In the genomic region with DNA sequence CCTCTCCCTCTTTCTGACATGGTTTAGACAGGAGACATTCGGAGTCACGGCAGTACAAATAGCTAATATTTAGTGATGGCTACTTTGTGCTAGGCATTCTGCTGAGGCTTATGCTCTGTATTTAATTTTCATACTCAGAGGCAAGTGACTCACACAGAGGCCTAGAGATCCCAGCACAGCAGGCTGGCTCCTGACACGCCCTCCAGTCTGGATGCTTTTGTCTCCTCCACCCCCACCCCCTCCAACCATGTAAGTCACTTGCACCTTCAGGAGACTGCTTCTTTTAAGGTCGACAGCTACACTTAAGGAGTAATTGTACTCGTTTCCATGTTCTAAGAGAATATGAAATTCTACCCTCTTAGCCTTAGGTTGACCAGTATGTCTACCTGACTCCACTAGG, we compare ENCODE assay signal across 9 mouse cellular contexts. TPM values are rescaled to one million over a fixed set of nuclear protein-coding genes. Genes with fewer than 3 reads are reported as not detected.
DNase-seq lines count a peak whose midpoint lies in the region; ATAC-seq and TF ChIP-seq lines count a peak whose summit lies in the region.
"Had no signal": no experiment of that assay in that cellular context is flagged by ENCODE, and none has a peak within 500 bp of the region (broad histone marks: within the 10 kb centered on the region; RNA-seq: fewer than 3 reads in every experiment).

No protein-coding gene starts in this region.

- H3K27me3 ChIP-seq in kidney, embryonic 15.5 days = no peaks in the 10 kb centered on the region
- H3K27me3 ChIP-seq in intestine, postnatal 0 days (replicated peaks; ENCODE audit: control insufficient read depth, insufficient read depth, low read length) = no peaks in the 10 kb centered on the region
- H3K27me3 ChIP-seq in neural tube, embryonic 15.5 days (replicated peaks) = no peaks in the 10 kb centered on the region

- H3K9ac ChIP-seq in kidney, embryonic 15.5 days = no peak overlapping the region
- H3K9ac ChIP-seq in intestine, postnatal 0 days (ENCODE audit: low read depth, low read length) = no peak overlapping the region
- no peak overlapping the region for H3K9ac ChIP-seq in neural tube, embryonic 15.5 days (replicated peaks)

- 73% methylated on average over 5 of the region's 5 CpGs for WGBS in kidney, embryonic 15.5 days
- 77% methylated on average over 5 of the region's 5 CpGs for WGBS in intestine, postnatal 0 days
- WGBS in neural tube, embryonic 15.5 days = 63% methylated on average over 5 of the region's 5 CpGs

- H3K4me2 ChIP-seq in kidney, embryonic 15.5 days = peak overlapping the region; percentile 84; the same call in 1 of the 2 replicates
- peak overlapping the region; percentile 95; the same call in 1 of the 2 replicates for H3K4me2 ChIP-seq in intestine, postnatal 0 days (replicated peaks; ENCODE audit: low read depth)
- peak overlapping the region; percentile 82 for H3K4me2 ChIP-seq in neural tube, embryonic 15.5 days

- H3K4me1 ChIP-seq in kidney, embryonic 15.5 days = peaks cover 41% of the 10 kb centered on the region
- H3K4me1 ChIP-seq in intestine, postnatal 0 days (replicated peaks; ENCODE audit: control insufficient read depth, insufficient read depth, low read length) = no peaks in the 10 kb centered on the region
- H3K4me1 ChIP-seq in neural tube, embryonic 15.5 days = peaks cover 40% of the 10 kb centered on the region

- TF ChIP-seq CTCF in intestine, postnatal 0 days (IDR thresholded peaks at IDR 0.05; ENCODE audit: low read depth) = no peak

- no peak for ATAC-seq in kidney, embryonic 15.5 days (replicated peaks; ENCODE audit: low FRiP score)
- no peak for ATAC-seq in intestine, postnatal 0 days
- ATAC-seq in neural tube, embryonic 15.5 days (ENCODE audit: low FRiP score) = no peak

- no peaks in the 10 kb centered on the region for H3K9me3 ChIP-seq in kidney, embryonic 15.5 days (replicated peaks)
- no peaks in the 10 kb centered on the region for H3K9me3 ChIP-seq in intestine, postnatal 0 days (ENCODE audit: control insufficient read depth)
- H3K9me3 ChIP-seq in neural tube, embryonic 15.5 days (replicated peaks) = no peaks in the 10 kb centered on the region

- 0 out of 2 replicates have a peak, but pooled peaks cover 3% of the 10 kb centered on the region for H3K36me3 ChIP-seq in kidney, embryonic 15.5 days
- H3K36me3 ChIP-seq in intestine, postnatal 0 days (ENCODE audit: control insufficient read depth, insufficient read depth) = no peaks in the 10 kb centered on the region
- H3K36me3 ChIP-seq in neural tube, embryonic 15.5 days = no peaks in the 10 kb centered on the region

- peak overlapping the region; percentile 93 for H3K27ac ChIP-seq in kidney, embryonic 15.5 days
- no peak overlapping the region for H3K27ac ChIP-seq in intestine, postnatal 0 days (ENCODE audit: low read depth, low read length)
- peak overlapping the region; percentile 87 for H3K27ac ChIP-seq in neural tube, embryonic 15.5 days (replicated peaks)

- H3K4me3 ChIP-seq in kidney, embryonic 15.5 days (replicated peaks) = no peak overlapping the region
- no peak overlapping the region for H3K4me3 ChIP-seq in intestine, postnatal 0 days (ENCODE audit: low read depth, low read length)
- no peak overlapping the region for H3K4me3 ChIP-seq in neural tube, embryonic 15.5 days (replicated peaks)

- no peak for DNase-seq in kidney, postnatal 14 days
- DNase-seq in brain, adult 2 months (ENCODE audit: low read depth, low spot score) = peak; percentile 65
- no peak for DNase-seq in adrenal gland, adult (ENCODE audit: inconsistent age in 2 of 2, low spot score in 1 of 2)
- no peak for DNase-seq in ovary, adult 18-20 months (ENCODE audit: low spot score)
- DNase-seq: kidney, adult 9 months; right cerebral cortex, postnatal 4 days had no signal

RNA-seq across cellular contexts. Expression of a gene that starts 1.4 kb away (rescaled TPM):
- 25.4 and 28.7 TPM in 2 replicates for polyA plus RNA-seq in kidney, embryonic 15.5 days (2015; fragmentation: Nextera tagmentation; extraction: Ambion mirVana)
- polyA plus RNA-seq in intestine, postnatal 0 days (2015; fragmentation: Nextera tagmentation; extraction: Ambion mirVana) = 6.1 and 6.2 TPM in 2 replicates
- 14.2 and 14.4 TPM in 2 replicates for polyA plus RNA-seq in neural tube, embryonic 15.5 days (2015; fragmentation: Nextera tagmentation; extraction: Ambion mirVana)
